Mouse (Mus musculus) liver, adult 2 months (tissue): ENCODE data around the gene Naa35.

Experiments used
- CTCF ChIP-seq: fragments of 200-500 bp; IDR thresholded peaks from 2 replicates; pipeline ENCODE4 v1.5.1; 2011; ENCODE audit warnings: low read depth, low read length, control low read depth
- POLR2A ChIP-seq: fragments of 200-500 bp; IDR thresholded peaks from 2 replicates; pipeline ENCODE4 v1.6.1; 2011; ENCODE audit warnings: low read length, control low read depth; ENCODE audit not compliant: insufficient read depth; ENCODE audit errors: extremely low read depth

DNA sequence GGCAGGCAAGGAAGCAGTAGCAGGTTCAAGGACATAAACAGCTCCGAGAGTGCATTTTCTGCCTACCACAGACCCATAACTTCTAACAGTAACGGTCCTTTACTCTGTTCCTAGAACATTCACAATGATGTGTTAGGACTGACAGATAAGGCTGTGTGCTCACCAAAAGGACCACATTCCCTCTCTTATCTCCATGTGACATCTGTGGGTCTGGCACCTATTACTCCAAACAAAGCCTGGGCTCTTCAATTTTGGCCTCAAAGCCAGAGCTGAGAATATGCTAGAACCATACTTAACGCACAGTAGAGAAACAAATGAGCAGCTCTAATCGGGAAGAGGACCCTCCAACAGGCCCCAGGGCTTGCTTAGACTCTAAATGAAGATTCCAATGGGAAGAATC lies 94.8 kb downstream of the Naa35 start:
- TF ChIP-seq CTCF (no peak), POLR2A (no peak)
